Mouse (Mus musculus): ENCODE measurements around the gene Macf1. TPM values are rescaled to one million over a fixed set of nuclear protein-coding genes. Genes with fewer than 3 reads are reported as not detected.
"Not testable (repeated sequence)": the region's sequence is repeated elsewhere in the genome, so short reads cannot be mapped to it uniquely, and the experiment has no call there.

Macf1 gene
- total and polyA plus RNA-seq, 3 experiments = 39.3 to 169 (median 129) TPM

DNA sequence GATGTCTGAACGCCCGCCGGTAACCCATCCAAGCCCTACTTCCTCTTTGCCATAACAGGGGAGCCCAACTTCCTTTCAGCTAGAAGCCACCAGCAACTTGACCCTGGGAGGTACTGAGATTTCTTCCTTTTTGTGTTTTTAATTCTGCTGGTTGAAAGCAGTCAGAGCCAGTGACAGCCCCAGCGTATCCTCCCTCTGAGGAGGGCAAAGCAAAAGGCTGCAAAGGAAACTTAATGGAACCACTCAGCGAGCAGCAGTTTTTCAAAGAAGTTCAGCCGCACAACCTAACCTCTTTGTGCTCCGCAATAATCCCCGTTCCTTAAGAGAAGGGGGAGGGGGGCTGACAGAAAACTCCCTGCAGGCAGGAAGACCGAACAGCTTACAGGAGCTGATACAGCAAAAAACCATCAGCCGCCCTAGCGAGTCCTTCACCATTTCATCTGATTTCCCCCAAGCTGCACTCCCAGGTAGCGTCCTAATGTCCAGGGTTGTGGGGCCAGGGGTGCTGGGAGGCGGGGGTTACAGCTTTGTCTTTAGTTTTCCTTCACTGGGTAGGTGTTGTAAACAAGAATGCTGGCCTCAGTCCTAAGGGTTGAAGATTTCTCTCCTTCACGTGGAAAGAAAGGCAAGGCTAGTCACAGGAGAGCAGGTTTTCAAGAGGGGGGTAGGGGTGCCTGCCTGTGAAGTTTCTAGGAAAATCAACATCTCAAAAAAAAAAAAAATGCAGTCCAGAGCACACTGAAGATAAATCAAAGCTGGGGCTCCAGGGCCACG lies 21.1 kb downstream of the Macf1 start:
- TF ChIP-seq CTCF (IDR thresholded peaks at IDR 0.05; ENCODE audit: low read depth, low read length) = no peak
- no peak for TF ChIP-seq POLR2AphosphoS5 (IDR thresholded peaks at IDR 0.05; ENCODE audit: insufficient replicate concordance, low read depth, low read length)
- Histone ChIP-seq H3K27me3 (ENCODE audit: insufficient read depth, low read length) (peaks cover 18% of the 10 kb centered on the region; the same call in 1 of the 2 replicates), H3K4me3 (ENCODE audit: low read depth, low read length) (peak overlapping the region; percentile 79; the same call in 1 of the 2 replicates), H3K9me3 (replicated peaks) (no peaks in the 10 kb centered on the region), H3K4me1 (ENCODE audit: insufficient read depth, low read depth, low read length) (peaks cover 49% of the 10 kb centered on the region), H3K36me3 (replicated peaks) (no peaks in the 10 kb centered on the region)
- DNase-seq (ENCODE audit: low spot score) (peak; percentile 35), ATAC-seq (ENCODE audit: extremely low read depth, insufficient number of reproducible peaks, low FRiP score, poor library complexity, severe bottlenecking) (no peak)

DNA sequence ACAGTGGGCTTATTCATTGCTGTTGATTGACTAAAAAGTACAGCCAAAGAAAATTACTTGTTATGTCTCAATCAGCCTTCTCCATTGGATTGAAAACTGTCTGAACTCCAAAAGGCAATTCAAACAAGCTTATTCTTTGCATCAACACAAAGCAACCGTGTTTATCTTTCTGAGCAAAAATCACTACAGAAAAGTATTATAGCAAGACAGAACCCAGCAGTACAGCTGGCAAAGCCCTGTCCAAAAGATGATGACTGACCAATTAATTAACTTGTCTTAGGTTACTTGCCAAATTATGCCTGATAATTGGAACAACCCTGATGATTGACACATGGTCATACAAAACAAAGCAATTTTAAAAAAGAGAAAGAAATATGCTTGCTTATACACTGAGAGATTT lies 26.0 kb downstream of the Macf1 start:
- ATAC-seq (ENCODE audit: extremely low read depth, insufficient number of reproducible peaks, low FRiP score, poor library complexity, severe bottlenecking) = no peak
- Histone ChIP-seq H3K4me1 (ENCODE audit: insufficient read depth, low read depth, low read length) (peaks cover 20% of the 10 kb centered on the region), H3K36me3 (replicated peaks) (no peaks in the 10 kb centered on the region), H3K9me3 (replicated peaks) (no peaks in the 10 kb centered on the region), H3K27me3 (ENCODE audit: insufficient read depth, low read length) (peaks cover 5% of the 10 kb centered on the region; the same call in 1 of the 2 replicates), H3K4me3 (ENCODE audit: low read depth, low read length) (no peak overlapping the region)
- no peak for DNase-seq (ENCODE audit: low spot score)
- no peak for TF ChIP-seq CTCF (IDR thresholded peaks at IDR 0.05; ENCODE audit: low read depth, low read length)

DNA sequence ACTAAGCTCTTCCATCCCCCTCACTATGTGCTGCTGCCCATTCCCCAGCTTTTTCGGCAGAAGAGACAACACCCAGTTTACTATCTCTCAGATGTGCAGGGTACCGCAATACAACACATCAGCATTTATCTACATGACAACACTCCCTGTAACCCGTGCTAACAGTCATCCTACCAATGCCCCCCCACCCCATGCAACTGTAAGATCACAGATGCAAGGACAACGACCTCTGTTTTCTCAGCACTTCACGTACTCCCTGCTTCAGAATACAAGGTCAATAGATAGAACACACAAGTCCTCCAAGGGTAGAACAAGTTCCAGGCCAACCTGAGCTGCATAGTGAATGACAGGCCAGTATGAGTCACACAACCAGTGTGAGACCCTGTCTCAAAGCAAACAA lies 28.9 kb downstream of the Macf1 start:
- no peak for TF ChIP-seq POLR2AphosphoS5 (IDR thresholded peaks at IDR 0.05; ENCODE audit: insufficient replicate concordance, low read depth, low read length)
- Histone ChIP-seq H3K4me3 (ENCODE audit: low read depth, low read length) (no peak overlapping the region), H3K36me3 (replicated peaks) (no peaks in the 10 kb centered on the region), H3K27me3 (ENCODE audit: insufficient read depth, low read length) (no peaks in the 10 kb centered on the region), H3K9me3 (replicated peaks) (no peaks in the 10 kb centered on the region), H3K4me1 (ENCODE audit: insufficient read depth, low read depth, low read length) (peaks cover 8% of the 10 kb centered on the region)
- no peak for ATAC-seq (ENCODE audit: extremely low read depth, insufficient number of reproducible peaks, low FRiP score, poor library complexity, severe bottlenecking)
- DNase-seq (ENCODE audit: low spot score) = no peak

DNA sequence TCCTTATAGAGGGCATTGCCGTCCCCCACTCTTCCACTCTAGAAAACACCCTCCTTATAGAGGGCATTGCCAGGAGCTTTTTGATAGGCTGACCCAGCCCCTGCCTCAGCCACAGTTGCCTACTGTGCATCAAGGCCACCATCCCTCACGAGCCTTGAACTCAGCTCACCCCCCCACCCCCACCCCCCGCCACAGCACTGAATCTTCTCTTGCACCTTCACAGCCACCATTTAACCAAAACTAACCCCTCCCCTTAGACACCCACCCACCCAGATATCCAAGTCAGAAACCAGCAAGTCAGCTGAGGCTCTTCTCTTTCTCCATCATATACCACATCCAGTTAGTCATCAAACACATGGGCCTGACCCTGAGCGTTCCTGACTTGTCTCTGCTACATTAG lies 29.6 kb downstream of the Macf1 start:
- H3K9me3 ChIP-seq (replicated peaks) = no peaks in the 10 kb centered on the region
- DNase-seq (ENCODE audit: low spot score) (no peak), ATAC-seq (ENCODE audit: extremely low read depth, insufficient number of reproducible peaks, low FRiP score, poor library complexity, severe bottlenecking) (no peak)
- no peak overlapping the region for H3K4me3 ChIP-seq (ENCODE audit: low read depth, low read length)
- H3K4me1 ChIP-seq (ENCODE audit: insufficient read depth, low read depth, low read length) = peaks cover 8% of the 10 kb centered on the region
- no peaks in the 10 kb centered on the region for H3K27me3 ChIP-seq (ENCODE audit: insufficient read depth, low read length)
- no peaks in the 10 kb centered on the region for H3K36me3 ChIP-seq (replicated peaks)
- TF ChIP-seq GATA2 (IDR thresholded peaks at IDR 0.05; ENCODE audit: borderline replicate concordance, low read depth, low read length) (no peak), TAL1 (conservative IDR thresholded peaks at IDR 0.05; ENCODE audit: low read depth, low read length) (no peak), CTCF (IDR thresholded peaks at IDR 0.05; ENCODE audit: low read depth, low read length) (no peak)

DNA sequence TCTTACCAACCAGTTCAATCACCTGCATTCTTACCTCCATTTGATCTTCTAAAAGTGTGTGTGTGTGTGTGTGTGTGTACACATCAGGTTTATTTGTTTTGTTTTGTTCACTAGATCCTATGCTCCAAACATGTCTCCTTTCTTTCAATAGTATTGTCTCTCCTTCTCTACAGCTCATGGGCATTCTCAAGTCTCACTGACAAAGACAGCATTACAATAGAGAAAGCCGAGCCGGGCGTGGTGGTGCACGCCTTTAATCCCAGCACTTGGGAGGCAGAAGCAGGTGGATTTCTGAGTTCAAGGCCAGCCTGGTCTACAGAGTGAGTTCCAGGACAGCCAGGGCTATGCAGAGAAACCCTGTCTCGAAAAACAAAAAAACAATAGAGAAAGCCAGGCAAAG lies 30.7 kb downstream of the Macf1 start:
- H3K4me1 ChIP-seq (ENCODE audit: insufficient read depth, low read depth, low read length); ATAC-seq (ENCODE audit: extremely low read depth, insufficient number of reproducible peaks, low FRiP score, poor library complexity, severe bottlenecking); H3K27me3 ChIP-seq (ENCODE audit: insufficient read depth, low read length); H3K9me3 ChIP-seq (replicated peaks); DNase-seq (ENCODE audit: low spot score); H3K4me3 ChIP-seq (ENCODE audit: low read depth, low read length); H3K36me3 ChIP-seq (replicated peaks): not testable (repeated sequence)

DNA sequence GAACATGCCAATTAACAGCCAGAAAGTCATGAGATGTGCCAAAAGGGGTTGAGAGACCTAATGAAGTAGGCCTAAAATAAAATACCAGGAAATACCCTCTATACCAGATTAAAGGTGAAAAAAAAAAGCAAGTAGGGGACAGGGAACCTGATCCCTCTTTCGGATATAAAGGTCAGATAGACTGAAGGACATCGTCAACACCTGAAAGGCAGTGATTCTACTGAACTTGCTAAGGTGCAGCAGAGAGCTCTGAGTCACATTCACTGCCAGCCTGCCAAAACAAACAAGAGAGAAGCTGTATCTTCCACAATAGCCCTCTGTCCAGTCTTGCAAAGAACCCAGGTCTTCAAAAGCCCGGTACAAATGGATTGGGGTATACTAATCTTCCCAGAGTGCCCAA lies 32.0 kb downstream of the Macf1 start:
- no peak for TF ChIP-seq CTCF (IDR thresholded peaks at IDR 0.05; ENCODE audit: low read depth, low read length)
- TF ChIP-seq GATA1 (IDR thresholded peaks at IDR 0.05; ENCODE audit: borderline replicate concordance, low read length) = no peak
- TF ChIP-seq TAL1 (conservative IDR thresholded peaks at IDR 0.05; ENCODE audit: low read depth, low read length) = no peak
- no peak for TF ChIP-seq GATA2 (IDR thresholded peaks at IDR 0.05; ENCODE audit: borderline replicate concordance, low read depth, low read length)
- TF ChIP-seq POLR2AphosphoS5 (IDR thresholded peaks at IDR 0.05; ENCODE audit: insufficient replicate concordance, low read depth, low read length) = no peak
- H3K4me1 ChIP-seq (ENCODE audit: insufficient read depth, low read depth, low read length) = peaks cover 8% of the 10 kb centered on the region
- H3K36me3 ChIP-seq (replicated peaks) = no peaks in the 10 kb centered on the region
- no peaks in the 10 kb centered on the region for H3K27me3 ChIP-seq (ENCODE audit: insufficient read depth, low read length)
- H3K4me3 ChIP-seq (ENCODE audit: low read depth, low read length) = no peak overlapping the region
- ATAC-seq (ENCODE audit: extremely low read depth, insufficient number of reproducible peaks, low FRiP score, poor library complexity, severe bottlenecking) (no peak), DNase-seq (ENCODE audit: low spot score) (no peak)
- H3K9me3 ChIP-seq (replicated peaks) = no peaks in the 10 kb centered on the region

DNA sequence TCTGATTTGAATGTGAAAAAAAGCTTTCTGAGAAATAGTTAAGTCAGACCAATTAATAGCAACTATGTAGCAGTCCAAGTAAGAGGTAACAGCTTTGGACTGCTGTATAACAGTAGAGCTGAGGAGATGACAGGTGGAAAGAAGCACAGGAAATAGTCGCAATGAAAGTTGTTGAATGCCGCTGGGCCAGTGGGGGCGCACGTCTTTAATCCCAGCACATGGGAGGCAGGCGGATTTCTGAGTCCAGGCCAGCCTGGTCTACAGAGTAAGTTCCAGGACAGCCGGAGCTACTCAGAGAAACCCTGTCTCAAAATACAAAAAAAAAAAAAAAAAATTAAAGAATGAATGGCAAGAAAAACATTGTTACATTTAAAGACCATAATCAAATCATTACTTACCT lies 35.0 kb downstream of the Macf1 start:
- Histone ChIP-seq H3K4me1 (ENCODE audit: insufficient read depth, low read depth, low read length) (no peaks in the 10 kb centered on the region), H3K27me3 (ENCODE audit: insufficient read depth, low read length) (no peaks in the 10 kb centered on the region), H3K36me3 (replicated peaks) (no peaks in the 10 kb centered on the region), H3K4me3 (ENCODE audit: low read depth, low read length) (no peak overlapping the region), H3K9me3 (replicated peaks) (no peaks in the 10 kb centered on the region)
- DNase-seq (ENCODE audit: low spot score) (no peak), ATAC-seq (ENCODE audit: extremely low read depth, insufficient number of reproducible peaks, low FRiP score, poor library complexity, severe bottlenecking) (no peak)
- no peak for TF ChIP-seq GATA2 (IDR thresholded peaks at IDR 0.05; ENCODE audit: borderline replicate concordance, low read depth, low read length)
- TF ChIP-seq POLR2AphosphoS5 (IDR thresholded peaks at IDR 0.05; ENCODE audit: insufficient replicate concordance, low read depth, low read length) = no peak
- no peak for TF ChIP-seq TAL1 (conservative IDR thresholded peaks at IDR 0.05; ENCODE audit: low read depth, low read length)
- no peak for TF ChIP-seq CTCF (IDR thresholded peaks at IDR 0.05; ENCODE audit: low read depth, low read length)
